Mouse (Mus musculus) megakaryocyte, embryonic 14.5 days (primary cell): ENCODE measurements around the gene Bach1.

Experiments
- FLI1 ChIP-seq: IDR thresholded peaks from 2 replicates; pipeline ENCODE4 v1.6.1; 2012; ENCODE audit warnings: low read length, inconsistent platforms, mixed read lengths
- GATA1 ChIP-seq: IDR thresholded peaks from 3 replicates; pipeline ENCODE4 v1.6.1; 2012; ENCODE audit warnings: mixed read lengths, low read length, inconsistent platforms, borderline replicate concordance

- TF ChIP-seq GATA1 = no peak
- TF ChIP-seq FLI1 = no peak
Measured at GRCm38 (mm10) chr16:87723479-87723878, 24.7 kb downstream of the Bach1 start.
